Mouse (Mus musculus) liver, adult 2 months (tissue): ENCODE data around the gene Arap2.

ENCODE experiments used
- CTCF ChIP-seq: fragments of 200-500 bp; IDR thresholded peaks from 2 replicates; pipeline ENCODE4 v1.5.1; 2011; ENCODE audit warnings: low read depth, low read length, control low read depth
- POLR2A ChIP-seq: fragments of 200-500 bp; IDR thresholded peaks from 2 replicates; pipeline ENCODE4 v1.6.1; 2011; ENCODE audit warnings: low read length, control low read depth; ENCODE audit not compliant: insufficient read depth; ENCODE audit errors: extremely low read depth

DNA sequence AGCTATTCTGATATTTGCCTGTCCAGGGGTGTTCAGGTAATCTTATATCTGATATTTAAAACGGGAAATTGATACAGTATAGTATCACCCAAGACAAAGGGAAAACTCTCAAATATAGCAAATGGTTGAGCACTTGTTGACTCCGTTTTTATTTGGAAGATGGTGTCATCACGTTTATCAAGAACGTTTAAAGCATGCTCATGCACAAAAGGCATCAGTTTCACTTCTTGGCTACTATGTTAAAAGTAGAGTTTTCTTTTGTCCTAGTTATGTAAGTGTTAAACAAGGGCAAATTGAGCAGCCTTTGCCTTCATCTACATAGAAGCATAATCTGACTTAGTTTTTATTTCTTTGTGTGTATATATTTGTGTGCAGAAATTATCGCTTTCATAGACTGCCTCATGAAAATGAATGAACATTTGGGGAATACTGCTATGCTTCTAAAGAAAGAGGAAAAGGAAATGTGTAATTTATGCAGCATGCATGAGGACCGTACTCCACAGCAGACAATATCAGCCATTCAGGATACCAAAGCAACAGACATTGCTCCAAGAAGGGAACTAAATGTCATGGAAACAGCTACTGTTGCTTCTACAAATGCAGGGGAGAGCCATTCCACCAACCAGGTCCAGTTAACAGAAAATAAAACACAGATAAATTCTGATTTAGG is 47.6 kb upstream of the Arap2 start, which contains the start of gene Dthd1:
- no peak for TF ChIP-seq POLR2A
- TF ChIP-seq CTCF, result no peak
